ENCODE assay signal across 7 mouse cellular contexts in genomic region chr10:119614726-119615125, GRCm38 (mm10).
DNase-seq lines count a peak whose midpoint lies in the region; ATAC-seq and TF ChIP-seq lines count a peak whose summit lies in the region.

No protein-coding gene starts in this region.

- TF ChIP-seq CTCF in brain, embryonic 14.5 days (IDR thresholded peaks at IDR 0.05; ENCODE audit: borderline replicate concordance, extremely low read depth, insufficient read depth, insufficient read length): no peak
- TF ChIP-seq CTCF in liver, postnatal 0 days (IDR thresholded peaks at IDR 0.05; ENCODE audit: low read depth): no peak

- H3K36me3 ChIP-seq in hindbrain, embryonic 15.5 days: no peaks in the 10 kb centered on the region
- H3K36me3 ChIP-seq in hindbrain, embryonic 10.5 days: no peaks in the 10 kb centered on the region
- H3K36me3 ChIP-seq in liver, postnatal 0 days (replicated peaks; ENCODE audit: insufficient read depth, low read length): no peaks in the 10 kb centered on the region

- ATAC-seq in hindbrain, embryonic 15.5 days (ENCODE audit: low FRiP score, low read depth): no peak
- ATAC-seq in liver, postnatal 0 days: peak; percentile 64; the same call in 1 of the 2 replicates

- no peak overlapping the region; the same call in 1 of the 2 replicates for H3K27ac ChIP-seq in hindbrain, embryonic 15.5 days (replicated peaks)
- no peak overlapping the region for H3K27ac ChIP-seq in hindbrain, embryonic 10.5 days
- no peak overlapping the region for H3K27ac ChIP-seq in liver, postnatal 0 days (ENCODE audit: low read depth)

- H3K27me3 ChIP-seq in hindbrain, embryonic 15.5 days: no peaks in the 10 kb centered on the region
- H3K27me3 ChIP-seq in hindbrain, embryonic 10.5 days (ENCODE audit: insufficient read depth, poor library complexity, severe bottlenecking): no peaks in the 10 kb centered on the region
- no peaks in the 10 kb centered on the region for H3K27me3 ChIP-seq in liver, postnatal 0 days (ENCODE audit: insufficient read depth, low read length)

- no peak for TF ChIP-seq EP300 in liver, postnatal 0 days (IDR thresholded peaks at IDR 0.05; ENCODE audit: low read depth)

- no peak overlapping the region for H3K9ac ChIP-seq in hindbrain, embryonic 15.5 days
- H3K9ac ChIP-seq in liver, postnatal 0 days (replicated peaks): no peak overlapping the region

- H3K4me3 ChIP-seq in hindbrain, embryonic 15.5 days: no peak overlapping the region
- H3K4me3 ChIP-seq in hindbrain, embryonic 10.5 days: no peak overlapping the region
- H3K4me3 ChIP-seq in liver, postnatal 0 days (ENCODE audit: low read depth, low read length): peak overlapping the region; percentile 17; the same call in 1 of the 2 replicates

- WGBS in hindbrain, embryonic 15.5 days: 46% methylated on average over 7 of the region's 7 CpGs
- 44% methylated on average over 7 of the region's 7 CpGs for WGBS in hindbrain, embryonic 10.5 days
- WGBS in liver, postnatal 0 days (ENCODE audit: insufficient replicate concordance): 46% methylated on average over 7 of the region's 7 CpGs

- no peaks in the 10 kb centered on the region for H3K9me3 ChIP-seq in hindbrain, embryonic 15.5 days
- no peaks in the 10 kb centered on the region for H3K9me3 ChIP-seq in hindbrain, embryonic 10.5 days
- no peaks in the 10 kb centered on the region for H3K9me3 ChIP-seq in liver, postnatal 0 days (ENCODE audit: low read length)

- no peak for TF ChIP-seq POLR2A in brain, embryonic 14.5 days (IDR thresholded peaks at IDR 0.05; ENCODE audit: borderline replicate concordance, extremely low read depth, insufficient read depth, insufficient read length, poor library complexity, severe bottlenecking)

- H3K4me1 ChIP-seq in hindbrain, embryonic 15.5 days (replicated peaks): peaks cover 17% of the 10 kb centered on the region
- peaks cover 14% of the 10 kb centered on the region for H3K4me1 ChIP-seq in hindbrain, embryonic 10.5 days (replicated peaks)
- 0 out of 2 replicates have a peak, but pooled peaks cover 7% of the 10 kb centered on the region for H3K4me1 ChIP-seq in liver, postnatal 0 days (ENCODE audit: insufficient read depth)

- peak overlapping the region; percentile 27; the same call in 1 of the 2 replicates for H3K4me2 ChIP-seq in hindbrain, embryonic 15.5 days
- H3K4me2 ChIP-seq in liver, postnatal 0 days (ENCODE audit: low read depth, low read length): peak overlapping the region; percentile 53

- no peak for DNase-seq in hindbrain, embryonic 10.5 days (ENCODE audit: low spot score)
- peak; percentile 31 for DNase-seq in brain, embryonic 14.5 days (ENCODE audit: low read depth)
- peak; percentile 12 to 20 for DNase-seq in heart, adult 9 months (ENCODE audit: low spot score in 2 of 2)
- peak; percentile 16 for DNase-seq in liver, postnatal 0 days
- no peak for DNase-seq in cerebellum, postnatal 10 days
- DNase-seq in natural killer cell, adult 2 months (ENCODE audit: low spot score in 2 of 2): no peak

Comparison
In these comparisons a context has a peak if more than half of its experiments do, and no peak if none do; other contexts are left out.
1. DNase-seq: peak in brain, embryonic 14.5 days (single experiment), heart, adult 9 months (2 of 2) and liver, postnatal 0 days (single experiment); none in hindbrain, embryonic 10.5 days (single experiment), cerebellum, postnatal 10 days (0 of 2) and natural killer cell, adult 2 months (0 of 2).